Mouse (Mus musculus) natural killer cell, adult 2 months (primary cell): Measurements from ENCODE around the gene Mthfd1l.
"Not testable (repeated sequence)": the region's sequence is repeated elsewhere in the genome, so short reads cannot be mapped to it uniquely, and the experiment has no call there.

ENCODE experiments used
- DNase-seq, 2 experiments: peaks; one replicate each; pipeline ENCODE4 v3.0.0; 2022; ENCODE audit warnings: low spot score in 2 of 2

Gene Mthfd1l

DNA sequence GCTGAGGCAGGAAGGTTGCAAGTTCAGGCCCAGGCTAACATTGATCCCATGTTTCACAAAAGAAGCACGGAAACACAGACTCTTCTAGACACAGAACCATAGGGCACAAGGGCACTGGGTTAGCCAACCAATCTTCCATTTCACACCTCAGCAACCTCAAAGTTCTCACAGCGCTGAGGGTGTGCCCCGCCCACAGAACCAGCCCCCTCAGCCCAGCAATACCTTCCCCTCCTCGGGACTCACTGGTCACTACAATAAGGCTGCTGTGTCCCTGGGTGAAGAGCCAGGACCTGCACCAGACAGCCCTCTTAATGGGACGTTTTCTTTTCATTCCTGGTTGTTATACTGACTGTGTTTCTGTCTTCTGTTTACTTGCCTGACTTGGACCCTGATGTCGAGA lies 181.1 kb downstream of the Mthfd1l start:
- DNase-seq: no peak

GRCm38 (mm10) chr10:4155521-4155920 lies 182.6 kb downstream of the Mthfd1l start:
- DNase-seq: no peak

DNA sequence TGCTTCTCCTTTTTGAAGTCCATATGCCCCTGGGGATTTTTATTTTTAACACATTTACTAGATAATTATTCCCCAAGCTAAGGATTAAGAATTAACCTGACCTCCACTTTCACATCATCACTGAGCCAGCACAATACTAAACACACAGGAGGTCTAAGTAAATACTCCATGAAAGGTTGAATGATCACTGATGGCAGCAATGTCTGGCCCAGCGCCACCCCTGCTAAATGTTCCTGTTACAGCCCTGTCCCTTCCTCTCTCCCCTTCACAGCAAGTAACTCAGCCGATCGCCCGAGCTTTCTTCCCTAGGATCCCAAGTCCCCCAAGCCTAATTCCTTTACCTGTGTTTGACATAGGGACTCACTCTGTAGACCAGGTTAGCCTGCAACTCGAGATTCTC lies 185.6 kb downstream of the Mthfd1l start:
- no peak for DNase-seq

GRCm38 (mm10) chr10:4159541-4160090 lies 186.7 kb downstream of the Mthfd1l start:
- DNase-seq: no peak

- DNase-seq: no peak
Measured at GRCm38 (mm10) chr10:4160242-4160785, 187.4 kb downstream of the Mthfd1l start.

DNA sequence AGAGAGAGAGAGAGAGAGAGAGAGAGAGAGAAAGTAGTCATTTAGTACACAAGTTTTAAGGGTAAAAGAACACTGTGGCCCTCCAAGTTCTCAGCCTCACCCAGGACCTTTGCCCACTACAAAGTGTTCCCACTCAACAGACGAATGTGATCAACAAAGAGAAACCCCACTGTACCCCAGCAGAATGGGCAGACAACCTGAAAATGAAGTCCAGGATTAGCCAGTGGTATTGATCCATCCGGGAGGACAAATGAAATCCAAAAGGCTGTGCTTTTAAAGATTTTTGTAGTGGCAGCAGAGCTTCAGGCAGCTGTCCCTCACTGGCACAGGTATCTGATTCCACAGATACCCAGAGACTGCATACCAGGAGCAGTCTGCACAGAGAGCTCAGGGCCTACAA lies 189.1 kb downstream of the Mthfd1l start:
- no peak for DNase-seq

GRCm38 (mm10) chr10:4162976-4163375 lies 190.1 kb downstream of the Mthfd1l start:
- no peak for DNase-seq

DNA sequence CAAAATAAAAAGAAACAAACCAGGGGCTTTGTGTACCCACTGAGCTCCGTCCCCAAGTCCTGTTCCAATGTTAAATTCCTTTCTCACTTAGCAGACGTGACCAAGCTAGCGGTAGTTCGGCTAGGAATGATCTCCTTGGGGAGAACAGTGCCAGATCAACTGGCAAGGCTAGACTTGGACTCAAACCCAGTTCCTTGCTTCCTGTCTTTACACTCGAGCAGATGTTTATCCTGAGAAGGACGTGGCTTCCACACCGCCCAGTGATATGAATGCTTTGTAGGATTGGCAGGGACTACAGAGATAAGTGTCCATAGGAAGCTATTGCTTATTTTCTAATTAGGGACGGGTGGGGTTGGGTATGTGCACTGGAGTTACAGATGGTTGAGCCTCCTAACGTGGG lies 191.8 kb downstream of the Mthfd1l start:
- no peak for DNase-seq

DNA sequence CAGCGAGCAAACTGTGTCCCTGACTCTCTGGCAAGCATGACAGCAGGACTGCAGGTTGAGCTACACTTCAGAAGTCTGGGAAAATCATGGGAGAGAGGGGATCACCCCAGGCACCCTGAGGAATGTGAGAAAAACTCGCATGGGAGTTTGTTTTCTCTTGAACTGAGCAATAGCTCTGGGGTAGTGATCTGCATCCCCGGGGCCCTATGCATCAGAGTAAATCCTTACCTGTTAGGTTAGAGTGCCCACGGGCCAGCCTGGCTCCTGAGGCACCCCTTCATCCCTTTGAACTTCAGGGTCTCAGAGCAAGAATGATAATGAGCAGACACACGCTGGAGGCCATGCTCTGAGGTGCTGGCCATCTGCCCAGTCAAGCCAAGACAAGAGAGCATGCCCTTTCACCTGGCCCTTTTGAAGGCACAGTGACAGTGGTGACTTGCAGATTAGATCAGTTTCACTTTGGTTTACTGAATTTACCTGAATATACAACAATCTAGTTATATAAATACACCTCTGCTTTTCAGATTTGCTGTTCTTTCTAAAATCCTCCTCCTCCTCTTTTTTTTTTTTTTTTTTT lies 195.4 kb downstream of the Mthfd1l start:
- DNase-seq: no peak

GRCm38 (mm10) chr10:4174229-4174628 lies 201.3 kb downstream of the Mthfd1l start:
- DNase-seq: no peak

- no peak for DNase-seq
Measured at GRCm38 (mm10) chr10:4174717-4175116, 201.8 kb downstream of the Mthfd1l start.

- no peak for DNase-seq
Measured at GRCm38 (mm10) chr10:4177285-4177684, 204.4 kb downstream of the Mthfd1l start.

GRCm38 (mm10) chr10:4179049-4179790 lies 206.3 kb downstream of the Mthfd1l start:
- DNase-seq: no peak

GRCm38 (mm10) chr10:4181953-4182352 lies 209.0 kb downstream of the Mthfd1l start:
- no peak for DNase-seq

- DNase-seq: no peak
Measured at GRCm38 (mm10) chr10:4182406-4182805, 209.5 kb downstream of the Mthfd1l start.

GRCm38 (mm10) chr10:4188614-4189402 lies 215.9 kb downstream of the Mthfd1l start:
- no peak for DNase-seq

GRCm38 (mm10) chr10:4189422-4189821 lies 216.5 kb downstream of the Mthfd1l start:
- no peak for DNase-seq

DNA sequence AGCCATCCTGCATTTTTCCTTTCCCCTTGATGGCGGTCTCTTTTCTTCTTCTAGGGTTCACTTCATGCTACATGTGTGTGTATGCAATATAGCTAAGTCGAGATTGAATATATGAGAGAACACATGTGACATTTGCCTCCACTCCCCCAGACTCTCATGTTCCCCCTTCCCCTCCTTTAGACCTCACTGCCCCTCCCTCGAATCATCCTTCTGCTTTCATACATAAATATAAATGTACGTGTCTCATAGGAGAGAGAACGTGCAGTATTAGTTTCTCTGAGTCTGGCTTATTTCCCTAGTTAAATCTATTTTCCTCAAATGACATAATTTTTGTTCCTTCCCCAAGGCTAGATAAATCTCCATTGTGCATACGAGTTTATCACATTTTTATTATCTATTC lies 226.1 kb downstream of the Mthfd1l start:
- no peak for DNase-seq

- no peak for DNase-seq
Measured at GRCm38 (mm10) chr10:4199926-4200325, 227.0 kb downstream of the Mthfd1l start.

GRCm38 (mm10) chr10:4200546-4201104 lies 227.7 kb downstream of the Mthfd1l start:
- no peak for DNase-seq

- DNase-seq: no peak
Measured at GRCm38 (mm10) chr10:4201141-4201540, 228.2 kb downstream of the Mthfd1l start.

DNA sequence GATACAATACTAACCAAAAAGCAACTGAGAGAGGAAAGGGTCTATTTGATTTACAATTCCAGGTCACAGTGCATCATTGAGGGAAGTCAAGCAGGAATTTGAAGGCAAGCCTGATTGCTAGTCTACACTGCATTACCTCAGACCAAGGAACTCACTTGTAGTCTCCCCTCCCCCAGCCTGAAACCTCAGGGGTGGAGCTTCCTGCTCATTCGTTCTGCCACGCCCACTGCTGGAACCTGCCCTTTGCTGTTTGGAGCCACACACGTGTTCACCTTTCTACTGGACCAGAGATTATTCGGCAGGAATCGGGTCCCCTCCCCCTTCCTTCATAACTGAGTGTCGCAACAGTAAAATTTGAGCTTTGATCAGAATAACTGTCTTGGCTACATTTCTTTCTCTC lies 230.7 kb downstream of the Mthfd1l start:
- DNase-seq: not testable (repeated sequence)
